Mouse (Mus musculus) limb, embryonic 13.5 days (tissue): Measurements from ENCODE around the gene Uggt1. TPM values are rescaled to one million over a fixed set of nuclear protein-coding genes. Genes with fewer than 3 reads are reported as not detected.

Experiments
- ATAC-seq: fragments of 200-750 bp; cut with Nextera tagmentation; 2 replicates; pipeline ENCODE4 v1.8.0; 2017; ENCODE audit warnings: low read depth, moderate number of reproducible peaks, moderate TSS enrichment; ENCODE audit not compliant: low FRiP score
- H3K27ac ChIP-seq: fragments of 300-500 bp; sonication (generic); 2 replicates; pipeline ENCODE4 v1.5.1; 2015; ENCODE audit warnings: inconsistent platforms, mild to moderate bottlenecking, moderate library complexity
- H3K27me3 ChIP-seq: fragments of 300-500 bp; sonication (generic); 2 replicates; pipeline ENCODE4 v1.6.1; 2015; ENCODE audit warnings: mild to moderate bottlenecking, inconsistent platforms
- H3K36me3 ChIP-seq: fragments of 300-500 bp; sonication (generic); 2 replicates; pipeline ENCODE4 v1.6.1; 2015; ENCODE audit warnings: inconsistent platforms, mild to moderate bottlenecking, moderate library complexity
- H3K4me1 ChIP-seq: fragments of 300-500 bp; sonication (generic); 2 replicates; pipeline ENCODE4 v1.6.1; 2015; ENCODE audit warnings: inconsistent platforms
- H3K4me2 ChIP-seq: fragments of 300-500 bp; sonication (generic); replicated peaks from 2 replicates; pipeline ENCODE4 v1.6.1; 2015; ENCODE audit warnings: inconsistent platforms, mild to moderate bottlenecking, moderate library complexity
- H3K4me3 ChIP-seq: fragments of 300-500 bp; sonication (generic); 2 replicates; pipeline ENCODE4 v1.5.1; 2015; ENCODE audit warnings: moderate library complexity, mild to moderate bottlenecking, inconsistent platforms
- H3K9ac ChIP-seq: fragments of 300-500 bp; sonication (generic); 2 replicates; pipeline ENCODE4 v1.6.1; 2015; ENCODE audit warnings: mild to moderate bottlenecking, inconsistent platforms
- H3K9me3 ChIP-seq: fragments of 300-500 bp; sonication (generic); 2 replicates; pipeline ENCODE4 v1.6.1; 2016; ENCODE audit warnings: inconsistent platforms
- WGBS: fragments of 180-500 bp; shearing (Covaris S2); methylation state at CpG from one replicate; pipeline ENCODE4 v1.1.7; 2015; 5-methylcytosine and 5-hydroxymethylcytosine counted together
- polyA plus RNA-seq: library from polyadenylated mRNA; unstranded; fragments of >200 nt; fragmentation: Nextera tagmentation; extraction: Ambion mirVana; gene quantifications from 2 replicates; pipeline ENCODE4 v1.2.1, GENCODE M21; 2015

Gene Uggt1
- polyA plus RNA-seq, 1 experiment from 2014 or later, result 54.6 TPM

- Histone ChIP-seq H3K9me3 (0 out of 2 replicates have a peak, but pooled peaks cover 4% of the 10 kb centered on the region), H3K27ac (no peak overlapping the region), H3K27me3 (no peaks in the 10 kb centered on the region), H3K4me2 (no peak overlapping the region), H3K4me1 (no peaks in the 10 kb centered on the region), H3K9ac (no peak overlapping the region), H3K36me3 (no peaks in the 10 kb centered on the region), H3K4me3 (no peak overlapping the region)
- 67% methylated on average over 7 of the region's 7 CpGs for WGBS
- no peak for ATAC-seq
These were observed 119.4 kb downstream of the Uggt1 start for GRCm38 (mm10) chr1:36125076-36125475.

- H3K9me3 ChIP-seq, result 0 out of 2 replicates have a peak, but pooled peaks cover 4% of the 10 kb centered on the region
- no peaks in the 10 kb centered on the region for H3K4me1 ChIP-seq
- no peak overlapping the region for H3K27ac ChIP-seq
- no peak for ATAC-seq
- H3K27me3 ChIP-seq, result no peaks in the 10 kb centered on the region
- WGBS, result 89% methylated on average over 8 of the region's 8 CpGs
- H3K36me3 ChIP-seq, result no peaks in the 10 kb centered on the region
- H3K4me2 ChIP-seq, result no peak overlapping the region
- H3K9ac ChIP-seq, result no peak overlapping the region
- no peak overlapping the region for H3K4me3 ChIP-seq
These were observed 123.3 kb downstream of the Uggt1 start for GRCm38 (mm10) chr1:36121172-36121571.

GRCm38 (mm10) chr1:36119426-36119825 is 125.1 kb downstream of the Uggt1 start:
- H3K4me1 ChIP-seq, result no peaks in the 10 kb centered on the region
- WGBS, result 87% methylated on average over 4 of the region's 4 CpGs
- ATAC-seq, result no peak
- H3K36me3 ChIP-seq, result no peaks in the 10 kb centered on the region
- 0 out of 2 replicates have a peak, but pooled peaks cover under 1% of the 10 kb centered on the region for H3K9me3 ChIP-seq
- no peak overlapping the region for H3K4me2 ChIP-seq
- H3K27me3 ChIP-seq, result no peaks in the 10 kb centered on the region
- H3K4me3 ChIP-seq, result no peak overlapping the region
- H3K9ac ChIP-seq, result no peak overlapping the region
- H3K27ac ChIP-seq, result no peak overlapping the region

- 88% methylated on average over 3 of the region's 3 CpGs for WGBS
- H3K4me1 ChIP-seq, result no peaks in the 10 kb centered on the region
These were observed 125.6 kb downstream of the Uggt1 start for GRCm38 (mm10) chr1:36118958-36119357.

GRCm38 (mm10) chr1:36118061-36118685 is 126.3 kb downstream of the Uggt1 start:
- H3K4me2 ChIP-seq, result no peak overlapping the region
- no peak overlapping the region for H3K9ac ChIP-seq
- no peak overlapping the region for H3K4me3 ChIP-seq
- ATAC-seq, result no peak
- no peaks in the 10 kb centered on the region for H3K27me3 ChIP-seq
- no peaks in the 10 kb centered on the region for H3K36me3 ChIP-seq
- no peaks in the 10 kb centered on the region for H3K4me1 ChIP-seq
- 84% methylated on average over 9 of the region's 9 CpGs for WGBS
- H3K27ac ChIP-seq, result no peak overlapping the region
- no peaks in the 10 kb centered on the region for H3K9me3 ChIP-seq

More at GRCm38 (mm10) chr1:36118958-36119357, 125.6 kb downstream of the Uggt1 start:
- no peak overlapping the region for H3K9ac ChIP-seq
- no peak for ATAC-seq
- H3K36me3 ChIP-seq, result no peaks in the 10 kb centered on the region
- H3K4me3 ChIP-seq, result no peak overlapping the region
- H3K27ac ChIP-seq, result no peak overlapping the region
- H3K27me3 ChIP-seq, result no peaks in the 10 kb centered on the region
- H3K4me2 ChIP-seq, result no peak overlapping the region
- H3K9me3 ChIP-seq, result no peaks in the 10 kb centered on the region

- no peak overlapping the region for H3K27ac ChIP-seq
- ATAC-seq, result no peak
- no peaks in the 10 kb centered on the region for H3K4me1 ChIP-seq
- H3K27me3 ChIP-seq, result no peaks in the 10 kb centered on the region
- no peaks in the 10 kb centered on the region for H3K9me3 ChIP-seq
- no peaks in the 10 kb centered on the region for H3K36me3 ChIP-seq
- WGBS, result 67% methylated on average over 5 of the region's 5 CpGs
- no peak overlapping the region for H3K4me2 ChIP-seq
- no peak overlapping the region for H3K9ac ChIP-seq
- H3K4me3 ChIP-seq, result no peak overlapping the region
These were observed 128.0 kb downstream of the Uggt1 start for GRCm38 (mm10) chr1:36116488-36116887.

- no peak for ATAC-seq
- Histone ChIP-seq H3K27me3 (no peaks in the 10 kb centered on the region), H3K36me3 (no peaks in the 10 kb centered on the region), H3K9me3 (no peaks in the 10 kb centered on the region), H3K4me3 (no peak overlapping the region), H3K4me1 (no peaks in the 10 kb centered on the region), H3K27ac (no peak overlapping the region), H3K4me2 (no peak overlapping the region), H3K9ac (no peak overlapping the region)
- 87% methylated on average over 3 of the region's 3 CpGs for WGBS
These were observed 129.7 kb downstream of the Uggt1 start for GRCm38 (mm10) chr1:36114844-36115243.

GRCm38 (mm10) chr1:36113670-36114069 is 130.8 kb downstream of the Uggt1 start:
- H3K9ac ChIP-seq, result no peak overlapping the region
- no peak for ATAC-seq
- H3K27ac ChIP-seq, result no peak overlapping the region
- no peaks in the 10 kb centered on the region for H3K9me3 ChIP-seq
- 79% methylated on average over 8 of the region's 8 CpGs for WGBS
- no peaks in the 10 kb centered on the region for H3K4me1 ChIP-seq
- no peaks in the 10 kb centered on the region for H3K27me3 ChIP-seq
- no peak overlapping the region for H3K4me3 ChIP-seq
- no peak overlapping the region for H3K4me2 ChIP-seq
- H3K36me3 ChIP-seq, result no peaks in the 10 kb centered on the region

GRCm38 (mm10) chr1:36112665-36113064 is 131.9 kb downstream of the Uggt1 start:
- Histone ChIP-seq H3K27me3 (no peaks in the 10 kb centered on the region), H3K4me3 (no peak overlapping the region), H3K4me2 (no peak overlapping the region), H3K36me3 (no peaks in the 10 kb centered on the region), H3K27ac (no peak overlapping the region), H3K9me3 (no peaks in the 10 kb centered on the region), H3K9ac (no peak overlapping the region), H3K4me1 (no peaks in the 10 kb centered on the region)
- no peak for ATAC-seq
- WGBS, result 84% methylated on average over 3 of the region's 3 CpGs

- H3K9me3 ChIP-seq, result no peaks in the 10 kb centered on the region
- H3K4me3 ChIP-seq, result no peak overlapping the region
- 81% methylated on average over 4 of the region's 4 CpGs for WGBS
- no peak for ATAC-seq
- no peaks in the 10 kb centered on the region for H3K4me1 ChIP-seq
- H3K27ac ChIP-seq, result no peak overlapping the region
- no peak overlapping the region for H3K9ac ChIP-seq
- no peaks in the 10 kb centered on the region for H3K27me3 ChIP-seq
- H3K4me2 ChIP-seq, result no peak overlapping the region
- H3K36me3 ChIP-seq, result peaks cover 19% of the 10 kb centered on the region
These were observed 134.5 kb downstream of the Uggt1 start for GRCm38 (mm10) chr1:36109987-36110386.

GRCm38 (mm10) chr1:36105917-36106706 is 138.4 kb downstream of the Uggt1 start:
- H3K4me3 ChIP-seq, result no peak overlapping the region
- H3K27me3 ChIP-seq, result no peaks in the 10 kb centered on the region
- WGBS, result 85% methylated on average over 11 of the region's 11 CpGs
- no peak overlapping the region for H3K9ac ChIP-seq
- H3K9me3 ChIP-seq, result no peaks in the 10 kb centered on the region
- no peak overlapping the region for H3K27ac ChIP-seq
- H3K4me2 ChIP-seq, result no peak overlapping the region
- peaks cover 58% of the 10 kb centered on the region for H3K36me3 ChIP-seq
- no peaks in the 10 kb centered on the region for H3K4me1 ChIP-seq
- no peak for ATAC-seq

GRCm38 (mm10) chr1:36100371-36100770 is 144.1 kb downstream of the Uggt1 start:
- WGBS, result 89% methylated on average over 3 of the region's 3 CpGs
- ATAC-seq, result no peak
- Histone ChIP-seq H3K9me3 (no peaks in the 10 kb centered on the region), H3K27me3 (no peaks in the 10 kb centered on the region), H3K4me1 (no peaks in the 10 kb centered on the region), H3K4me2 (no peak overlapping the region), H3K27ac (no peak overlapping the region), H3K9ac (no peak overlapping the region), H3K36me3 (peaks cover 77% of the 10 kb centered on the region), H3K4me3 (no peak overlapping the region)
